Mouse (Mus musculus) urinary bladder, postnatal 4 days (tissue): ENCODE results near the gene Osgep.
"Not testable (repeated sequence)": the region's sequence is repeated elsewhere in the genome, so short reads cannot be mapped to it uniquely, and the experiment has no call there.

Source experiments
- DNase-seq, 2 experiments: peaks; one replicate each; pipeline ENCODE4 v3.0.0; 2021 to 2022; ENCODE audit warnings: low spot score in 2 of 2

Osgep gene

GRCm38 (mm10) chr14:50924281-50925064, at the start of gene Osgep, which contains the start of gene Apex1:
Osgep (minus strand) TSS chr14:50924893.
Apex1 (plus strand) TSS chr14:50924968.
- peak; percentile 94 to 97 for DNase-seq

GRCm38 (mm10) chr14:50973700-50974099, 49.0 kb upstream of the Osgep start:
- no peak for DNase-seq

GRCm38 (mm10) chr14:50973054-50973453, 48.4 kb upstream of the Osgep start:
- DNase-seq: not testable (repeated sequence)

GRCm38 (mm10) chr14:50970822-50971221, 46.1 kb upstream of the Osgep start:
- no peak for DNase-seq

- DNase-seq: no peak
These were observed 45.2 kb upstream of the Osgep start for GRCm38 (mm10) chr14:50969558-50970544.

- no peak for DNase-seq
These were observed 44.3 kb upstream of the Osgep start for GRCm38 (mm10) chr14:50969041-50969440.

- no peak for DNase-seq
These were observed 43.7 kb upstream of the Osgep start for GRCm38 (mm10) chr14:50968216-50968980.

- DNase-seq: not testable (repeated sequence)
These were observed 33.7 kb upstream of the Osgep start for GRCm38 (mm10) chr14:50958289-50958995.

GRCm38 (mm10) chr14:50957146-50957545, 32.5 kb upstream of the Osgep start:
- not testable (repeated sequence) for DNase-seq

GRCm38 (mm10) chr14:50956724-50957123, 32.0 kb upstream of the Osgep start:
- not testable (repeated sequence) for DNase-seq

- DNase-seq: peak in 1 of 2 experiments; percentile 43
These were observed 31.3 kb upstream of the Osgep start, which contains the start of gene Pnp2 for GRCm38 (mm10) chr14:50955942-50956508. Pnp2 (plus strand) TSS chr14:50955992.

GRCm38 (mm10) chr14:50955487-50955886, 30.8 kb upstream of the Osgep start:
- DNase-seq: no peak

GRCm38 (mm10) chr14:50945526-50945925, 20.8 kb upstream of the Osgep start:
- DNase-seq: not testable (repeated sequence)

GRCm38 (mm10) chr14:50945081-50945480, 20.4 kb upstream of the Osgep start:
- not testable (repeated sequence) for DNase-seq

GRCm38 (mm10) chr14:50944668-50945033, 20.0 kb upstream of the Osgep start:
- not testable (repeated sequence) for DNase-seq

- peak; percentile 93 for DNase-seq
These were observed 19.4 kb upstream of the Osgep start, which contains the start of gene Gm49342 for GRCm38 (mm10) chr14:50943932-50944667. Gm49342 (plus strand) TSS chr14:50944517.

- DNase-seq: no peak
These were observed 14.2 kb upstream of the Osgep start for GRCm38 (mm10) chr14:50938940-50939339.

GRCm38 (mm10) chr14:50938119-50938908, 13.6 kb upstream of the Osgep start:
- no peak for DNase-seq

- DNase-seq: no peak
These were observed 12.0 kb upstream of the Osgep start for GRCm38 (mm10) chr14:50936649-50937048.
